Mouse (Mus musculus): ENCODE measurements around the gene Ube2g2. TPM values are rescaled to one million over a fixed set of nuclear protein-coding genes. Genes with fewer than 3 reads are reported as not detected.

Ube2g2 gene
- polyA plus RNA-seq, 1 experiment from 2014 or later = 40.4 TPM

DNA sequence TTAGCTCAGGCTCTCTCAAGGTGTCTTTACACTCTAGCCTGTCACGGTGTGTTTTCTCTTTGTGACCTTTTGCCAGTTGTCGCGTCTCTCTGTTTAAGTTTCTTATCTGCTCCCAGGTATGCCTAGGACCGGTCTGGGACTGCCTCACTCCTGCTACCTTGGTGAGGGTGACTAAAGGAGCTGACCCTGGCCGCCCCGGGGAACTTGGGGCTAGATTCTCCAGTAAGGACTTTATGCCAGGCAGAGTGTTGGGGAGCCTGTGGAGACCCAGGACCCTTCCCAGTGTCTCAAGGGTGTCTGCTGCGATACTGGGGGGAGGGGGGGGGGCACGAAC, 39.8 kb upstream of the Ube2g2 start:
- 6% methylated on average over 8 of the region's 8 CpGs for whole genome bisulfite sequencing (ENCODE audit: insufficient replicate concordance)
- TF ChIP-seq CTCF (IDR thresholded peaks at IDR 0.05; ENCODE audit: low read depth) = no peak
- no peak for TF ChIP-seq EP300 (IDR thresholded peaks at IDR 0.05; ENCODE audit: low read depth)
- H3K4me1 ChIP-seq (ENCODE audit: insufficient read depth) = peaks cover 41% of the 10 kb centered on the region

DNA sequence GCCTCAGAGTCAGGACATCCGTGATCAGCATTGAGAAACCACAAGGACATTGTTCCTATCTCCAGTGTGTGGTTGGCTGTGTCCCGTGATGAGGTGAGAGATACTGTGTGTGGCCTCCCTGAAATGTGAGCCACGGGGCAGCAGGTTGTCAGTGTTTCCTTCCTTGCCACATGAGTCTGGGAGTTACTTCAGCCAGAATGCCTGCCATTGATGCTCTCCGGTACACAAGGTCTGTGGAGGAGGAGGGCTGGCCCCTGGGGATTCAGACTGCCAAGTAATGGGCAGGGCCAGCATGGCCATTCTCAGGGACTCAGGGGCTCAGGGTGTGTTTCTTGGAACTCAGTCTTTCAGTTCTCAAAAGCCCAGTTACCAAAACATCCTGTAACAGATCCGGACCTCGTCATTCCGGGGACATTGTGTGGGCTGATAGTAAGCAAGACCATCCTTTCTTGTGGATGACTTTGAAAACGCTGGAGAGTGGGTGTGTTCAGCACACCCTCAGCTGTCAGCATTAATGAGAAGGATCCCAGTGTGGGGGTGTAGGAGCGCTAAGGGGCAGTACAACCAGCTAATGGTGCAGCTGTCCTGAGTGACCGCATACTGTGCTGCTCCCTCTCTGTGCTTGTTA, 38.2 kb upstream of the Ube2g2 start:
- Histone ChIP-seq H3K27ac (ENCODE audit: low read depth) (peak overlapping the region; percentile 99; the same call in 1 of the 2 replicates), H3K9ac (replicated peaks) (peak overlapping the region; percentile 26; the same call in 1 of the 2 replicates), H3K4me3 (ENCODE audit: low read depth, low read length) (peak overlapping the region; percentile 19; the same call in 1 of the 2 replicates), H3K36me3 (replicated peaks; ENCODE audit: insufficient read depth, low read length) (peaks cover 10% of the 10 kb centered on the region), H3K9me3 (ENCODE audit: low read length) (no peaks in the 10 kb centered on the region), H3K4me1 (ENCODE audit: insufficient read depth) (peaks cover 57% of the 10 kb centered on the region), H3K4me2 (ENCODE audit: low read depth, low read length) (peak overlapping the region; percentile 83), H3K27me3 (ENCODE audit: insufficient read depth, low read length) (no peaks in the 10 kb centered on the region)
- 37% methylated on average over 10 of the region's 10 CpGs for WGBS (ENCODE audit: insufficient replicate concordance)
- DNase-seq (peak; percentile 34), ATAC-seq (peak; percentile 3; the same call in 1 of the 2 replicates)
- TF ChIP-seq EP300 (IDR thresholded peaks at IDR 0.05; ENCODE audit: low read depth) = peak; percentile 52
- TF ChIP-seq CTCF (IDR thresholded peaks at IDR 0.05; ENCODE audit: low read depth) = no peak

More for the DNA sequence above, 39.8 kb upstream of the Ube2g2 start:
- ATAC-seq (peak; percentile 5; the same call in 1 of the 2 replicates), DNase-seq (no peak)
- H3K36me3 ChIP-seq (replicated peaks; ENCODE audit: insufficient read depth, low read length) = peaks cover 4% of the 10 kb centered on the region
- peak overlapping the region; percentile 73 for H3K4me3 ChIP-seq (ENCODE audit: low read depth, low read length)
- peak overlapping the region; percentile 83 for H3K4me2 ChIP-seq (ENCODE audit: low read depth, low read length)
- no peaks in the 10 kb centered on the region for H3K9me3 ChIP-seq (ENCODE audit: low read length)
- H3K9ac ChIP-seq (replicated peaks) = peak overlapping the region; percentile 82
- no peaks in the 10 kb centered on the region for H3K27me3 ChIP-seq (ENCODE audit: insufficient read depth, low read length)
- peak overlapping the region; percentile 99 for H3K27ac ChIP-seq (ENCODE audit: low read depth)

DNA sequence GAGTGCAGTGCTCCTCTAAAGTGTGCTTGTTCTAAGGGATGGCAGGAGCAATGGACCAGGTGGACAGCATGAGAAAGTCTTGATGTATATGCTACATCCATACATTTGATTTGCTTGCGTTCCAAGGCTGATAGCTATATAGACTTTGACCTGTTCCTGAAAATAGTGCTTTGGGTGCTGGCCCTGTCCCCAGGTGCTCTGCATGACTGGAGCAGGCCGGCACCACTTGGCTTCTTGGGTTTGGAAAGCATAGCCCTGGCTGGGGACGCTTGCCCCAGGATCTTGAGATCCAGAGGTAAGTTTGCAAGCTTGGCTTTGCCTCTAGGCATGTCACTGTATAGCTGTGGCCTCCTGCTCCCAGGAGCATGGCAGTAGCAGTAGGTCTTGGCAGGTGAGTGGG, 35.4 kb upstream of the Ube2g2 start:
- peaks cover 25% of the 10 kb centered on the region for H3K36me3 ChIP-seq (replicated peaks; ENCODE audit: insufficient read depth, low read length)
- H3K4me3 ChIP-seq (ENCODE audit: low read depth, low read length) = no peak overlapping the region
- DNase-seq = no peak
- 0 out of 2 replicates have a peak overlapping the region, but pooled peaks have one; percentile 3 for H3K4me2 ChIP-seq (ENCODE audit: low read depth, low read length)
- no peaks in the 10 kb centered on the region for H3K9me3 ChIP-seq (ENCODE audit: low read length)
- H3K27me3 ChIP-seq (ENCODE audit: insufficient read depth, low read length) = no peaks in the 10 kb centered on the region
- WGBS (ENCODE audit: insufficient replicate concordance) = 86% methylated on average over 3 of the region's 3 CpGs
- H3K27ac ChIP-seq (ENCODE audit: low read depth) = 0 out of 2 replicates have a peak overlapping the region, but pooled peaks have one; percentile 67
- no peak overlapping the region for H3K9ac ChIP-seq (replicated peaks)
- TF ChIP-seq CTCF (IDR thresholded peaks at IDR 0.05; ENCODE audit: low read depth) = no peak
- no peak for TF ChIP-seq EP300 (IDR thresholded peaks at IDR 0.05; ENCODE audit: low read depth)
- no peak for ATAC-seq
- H3K4me1 ChIP-seq (ENCODE audit: insufficient read depth) = peaks cover 65% of the 10 kb centered on the region

DNA sequence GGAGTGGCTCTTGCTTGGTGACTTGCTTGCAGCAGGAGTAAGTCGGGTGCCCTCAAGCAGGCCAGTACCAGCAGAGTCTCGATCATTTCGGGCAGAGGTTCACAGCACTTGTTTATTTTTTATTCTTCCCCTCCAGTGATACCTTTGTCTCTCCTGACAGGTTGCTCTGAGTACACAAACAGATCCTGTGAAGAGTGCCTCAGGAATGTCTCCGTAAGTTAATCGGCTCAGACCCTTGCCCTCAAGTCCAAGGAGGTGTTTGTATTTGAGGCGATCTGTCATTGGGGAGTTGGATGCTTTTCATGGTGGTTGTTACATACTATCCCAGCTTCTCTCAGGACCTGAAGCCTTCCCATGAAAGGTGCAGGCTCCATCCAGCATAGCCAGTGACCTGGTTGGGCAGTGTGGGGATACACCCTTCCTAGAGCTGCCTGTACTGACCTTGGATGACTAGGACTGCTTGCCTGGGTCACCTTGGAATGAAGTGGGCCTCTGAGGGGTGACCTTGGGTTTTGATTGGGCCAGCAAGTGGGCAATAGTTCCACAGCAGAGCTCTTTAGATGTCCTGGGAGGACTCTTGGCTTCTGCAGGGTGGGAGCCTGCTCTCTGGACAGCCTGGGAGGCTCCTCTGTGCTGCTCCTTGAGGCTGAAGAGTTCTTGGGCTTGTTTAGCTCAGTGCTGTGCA, 34.8 kb upstream of the Ube2g2 start:
- no peak for TF ChIP-seq CTCF (IDR thresholded peaks at IDR 0.05; ENCODE audit: low read depth)
- TF ChIP-seq EP300 (IDR thresholded peaks at IDR 0.05; ENCODE audit: low read depth) = no peak
- peaks cover 30% of the 10 kb centered on the region for H3K36me3 ChIP-seq (replicated peaks; ENCODE audit: insufficient read depth, low read length)
- H3K27me3 ChIP-seq (ENCODE audit: insufficient read depth, low read length) = no peaks in the 10 kb centered on the region
- peak overlapping the region; percentile 67 for H3K27ac ChIP-seq (ENCODE audit: low read depth)
- WGBS (ENCODE audit: insufficient replicate concordance) = 71% methylated on average over 6 of the region's 6 CpGs
- H3K4me2 ChIP-seq (ENCODE audit: low read depth, low read length) = no peak overlapping the region
- peak overlapping the region; percentile 46 for H3K9ac ChIP-seq (replicated peaks)
- H3K4me1 ChIP-seq (ENCODE audit: insufficient read depth) = peaks cover 65% of the 10 kb centered on the region
- no peak overlapping the region for H3K4me3 ChIP-seq (ENCODE audit: low read depth, low read length)
- no peaks in the 10 kb centered on the region for H3K9me3 ChIP-seq (ENCODE audit: low read length)
- DNase-seq = no peak
- ATAC-seq = no peak

- Histone ChIP-seq H3K4me1 (ENCODE audit: insufficient read depth) (peaks cover 59% of the 10 kb centered on the region), H3K9me3 (ENCODE audit: low read length) (no peaks in the 10 kb centered on the region), H3K36me3 (replicated peaks; ENCODE audit: insufficient read depth, low read length) (peaks cover 38% of the 10 kb centered on the region), H3K9ac (replicated peaks) (peak overlapping the region; percentile 46; the same call in 1 of the 2 replicates), H3K27ac (ENCODE audit: low read depth) (peak overlapping the region; percentile 67), H3K4me2 (ENCODE audit: low read depth, low read length) (peak overlapping the region; percentile 18; the same call in 1 of the 2 replicates), H3K27me3 (ENCODE audit: insufficient read depth, low read length) (no peaks in the 10 kb centered on the region), H3K4me3 (ENCODE audit: low read depth, low read length) (no peak overlapping the region)
- WGBS (ENCODE audit: insufficient replicate concordance) = 64% methylated on average over 2 of the region's 2 CpGs
- DNase-seq (no peak), ATAC-seq (no peak)
- TF ChIP-seq CTCF (IDR thresholded peaks at IDR 0.05; ENCODE audit: low read depth) = no peak
- no peak for TF ChIP-seq EP300 (IDR thresholded peaks at IDR 0.05; ENCODE audit: low read depth)
Observed at GRCm38 (mm10) chr10:77588036-77588435, 34.0 kb upstream of the Ube2g2 start.

GRCm38 (mm10) chr10:77589117-77589516, 33.0 kb upstream of the Ube2g2 start:
- H3K4me2 ChIP-seq (ENCODE audit: low read depth, low read length) = peak overlapping the region; percentile 32; the same call in 1 of the 2 replicates
- DNase-seq (no peak), ATAC-seq (no peak)
- no peaks in the 10 kb centered on the region for H3K27me3 ChIP-seq (ENCODE audit: insufficient read depth, low read length)
- 41% methylated on average over 7 of the region's 7 CpGs for WGBS (ENCODE audit: insufficient replicate concordance)
- H3K27ac ChIP-seq (ENCODE audit: low read depth) = peak overlapping the region; percentile 67
- H3K9me3 ChIP-seq (ENCODE audit: low read length) = no peaks in the 10 kb centered on the region
- TF ChIP-seq CTCF (IDR thresholded peaks at IDR 0.05; ENCODE audit: low read depth) (no peak), EP300 (IDR thresholded peaks at IDR 0.05; ENCODE audit: low read depth) (no peak)
- H3K36me3 ChIP-seq (replicated peaks; ENCODE audit: insufficient read depth, low read length) = peaks cover 46% of the 10 kb centered on the region
- H3K4me1 ChIP-seq (ENCODE audit: insufficient read depth) = peaks cover 48% of the 10 kb centered on the region
- no peak overlapping the region for H3K9ac ChIP-seq (replicated peaks)
- H3K4me3 ChIP-seq (ENCODE audit: low read depth, low read length) = no peak overlapping the region
